Mouse (Mus musculus) ES-E14 (cell line): ENCODE measurements at regions not wholly inside any gene's neighbourhood (a gene's known extent, or its start where the extent isn't known, plus 50 kb on each side); places are given as distances from the start of the nearest gene placed in this dataset.

Experiments
- DNase-seq: peaks from one replicate; pipeline ENCODE4 v3.0.0-alpha.2; 2013; ENCODE audit warnings: low read depth, low spot score
- H3K27ac ChIP-seq: 2 replicates; pipeline ENCODE4 v1.5.1; 2012; ENCODE audit warnings: low read depth, mild to moderate bottlenecking, low read length, moderate library complexity, mixed read lengths; ENCODE audit not compliant: poor library complexity, insufficient read depth, severe bottlenecking
- H3K36me3 ChIP-seq: 2 replicates; pipeline ENCODE4 v1.6.1; 2012; ENCODE audit warnings: mild to moderate bottlenecking, low read length, moderate library complexity, mixed read lengths; ENCODE audit not compliant: control insufficient read depth, poor library complexity, insufficient read depth, severe bottlenecking
- H3K4me1 ChIP-seq, 2 experiments: fragments of 150-350 bp in 1 of 2; sonication (generic) in 1 of 2; 2 replicates each; pipeline ENCODE4 v1.6.1; 2012; ENCODE audit warnings: low read length in 2 of 2, mild to moderate bottlenecking in 1 of 2, mixed read lengths in 1 of 2; ENCODE audit not compliant: control insufficient read depth in 2 of 2, insufficient read depth in 2 of 2, poor library complexity in 1 of 2
- H3K4me3 ChIP-seq, 2 experiments: fragments of 150-350 bp in 1 of 2; sonication (generic) in 1 of 2; 2 replicates each; pipeline ENCODE4 v1.5.1; 2012; ENCODE audit warnings: low read length in 2 of 2, low read depth in 1 of 2, mild to moderate bottlenecking in 1 of 2, mixed read lengths in 1 of 2; ENCODE audit not compliant: insufficient read depth in 1 of 2, poor library complexity in 1 of 2, severe bottlenecking in 1 of 2
- H3K9ac ChIP-seq: 2 replicates; pipeline ENCODE4 v1.6.1; 2012; ENCODE audit warnings: low read depth, mild to moderate bottlenecking, low read length, mixed read lengths; ENCODE audit not compliant: poor library complexity, insufficient read depth, severe bottlenecking
- H3K9me3 ChIP-seq: fragments of 150-350 bp; sonication (generic); 2 replicates; pipeline ENCODE4 v1.6.1; 2012; ENCODE audit warnings: low read depth, mild to moderate bottlenecking, low read length; ENCODE audit not compliant: control insufficient read depth, insufficient read depth
- CHD2 ChIP-seq: IDR thresholded peaks from 2 replicates; pipeline ENCODE4 v1.6.1; 2014; ENCODE audit warnings: mild to moderate bottlenecking, low read depth, low read length, inconsistent platforms
- HCFC1 ChIP-seq: IDR thresholded peaks from 2 replicates; pipeline ENCODE4 v1.6.1; 2012; ENCODE audit warnings: low read length, inconsistent platforms, borderline replicate concordance; ENCODE audit not compliant: insufficient read depth
- MAFK ChIP-seq: IDR thresholded peaks from 2 replicates; pipeline ENCODE4 v1.6.1; 2014; ENCODE audit warnings: mild to moderate bottlenecking, low read depth, low read length, inconsistent platforms; ENCODE audit not compliant: insufficient read depth
- ZC3H11A ChIP-seq: IDR thresholded peaks from 2 replicates; pipeline ENCODE4 v1.6.1; 2012; ENCODE audit warnings: low read depth, mild to moderate bottlenecking, inconsistent platforms, low read length, borderline replicate concordance
- ZNF384 ChIP-seq: IDR thresholded peaks from 2 replicates; pipeline ENCODE4 v1.6.1; 2012; ENCODE audit warnings: low read depth, low read length, inconsistent platforms
- in situ Hi-C, 2 experiments: fragments of 600-800 bp; cut with MboI; formaldehyde crosslinking; loops; one replicate each; pipeline ENCODE4 v1.15.1; 2025; ENCODE audit warnings: low sequenced_read_pairs in 2 of 2, inconsistent platforms in 1 of 2; ENCODE audit not compliant: unreplicated experiment in 2 of 2

- Histone ChIP-seq H3K9me3 (no peaks in the 10 kb centered on the region), H3K4me3 (no peak overlapping the region), H3K27ac (no peak overlapping the region), H3K36me3 (no peaks in the 10 kb centered on the region), H3K9ac (no peak overlapping the region), H3K4me1 (no peaks in the 10 kb centered on the region)
- TF ChIP-seq MAFK (no peak), CHD2 (no peak), ZNF384 (no peak), HCFC1 (no peak), ZC3H11A (no peak)
- in situ Hi-C loops = no loop called here
- DNase-seq = no peak
These were observed 125.9 kb downstream of the Pdgfra start for GRCm38 (mm10) chr5:75278041-75278440.

- no peak for DNase-seq
These were observed 127.6 kb downstream of the Pdgfra start for GRCm38 (mm10) chr5:75279561-75280171.

GRCm38 (mm10) chr5:75280698-75281097 lies 128.6 kb downstream of the Pdgfra start:
- no peak for DNase-seq
- Histone ChIP-seq H3K36me3 (no peaks in the 10 kb centered on the region), H3K9ac (no peak overlapping the region), H3K4me1 (no peaks in the 10 kb centered on the region), H3K27ac (no peak overlapping the region), H3K9me3 (no peaks in the 10 kb centered on the region), H3K4me3 (no peak overlapping the region)
- TF ChIP-seq ZC3H11A = no peak
- TF ChIP-seq ZNF384 = no peak
- no peak for TF ChIP-seq HCFC1
- no peak for TF ChIP-seq MAFK
- no peak for TF ChIP-seq CHD2
- in situ Hi-C loops = no loop called here

More at GRCm38 (mm10) chr5:75279561-75280171, 127.6 kb downstream of the Pdgfra start:
- no peaks in the 10 kb centered on the region for H3K9me3 ChIP-seq
- TF ChIP-seq MAFK (no peak), ZNF384 (no peak), CHD2 (no peak), ZC3H11A (no peak), HCFC1 (no peak)
- no peak overlapping the region for H3K9ac ChIP-seq
- no peak overlapping the region for H3K27ac ChIP-seq
- no peaks in the 10 kb centered on the region for H3K4me1 ChIP-seq
- H3K36me3 ChIP-seq = no peaks in the 10 kb centered on the region
- in situ Hi-C loops = no loop called here
- H3K4me3 ChIP-seq = no peak overlapping the region

- TF ChIP-seq ZC3H11A (no peak), CHD2 (no peak), MAFK (no peak), ZNF384 (no peak), HCFC1 (no peak)
- in situ Hi-C loops = no loop called here
- no peak overlapping the region for H3K4me3 ChIP-seq
These were observed 129.4 kb downstream of the Pdgfra start for GRCm38 (mm10) chr5:75281510-75281909.

GRCm38 (mm10) chr5:75282617-75283016 lies 130.5 kb downstream of the Pdgfra start:
- H3K4me1 ChIP-seq = no peaks in the 10 kb centered on the region
- in situ Hi-C loops = no loop called here
- no peak overlapping the region for H3K9ac ChIP-seq
- H3K4me3 ChIP-seq = no peak overlapping the region
- DNase-seq = no peak
- no peaks in the 10 kb centered on the region for H3K36me3 ChIP-seq
- TF ChIP-seq MAFK = no peak
- no peaks in the 10 kb centered on the region for H3K9me3 ChIP-seq
- no peak overlapping the region for H3K27ac ChIP-seq

More at GRCm38 (mm10) chr5:75281510-75281909, 129.4 kb downstream of the Pdgfra start:
- H3K36me3 ChIP-seq = no peaks in the 10 kb centered on the region
- no peak overlapping the region for H3K27ac ChIP-seq
- H3K4me1 ChIP-seq = no peaks in the 10 kb centered on the region
- H3K9me3 ChIP-seq = no peaks in the 10 kb centered on the region
- H3K9ac ChIP-seq = no peak overlapping the region
- no peak for DNase-seq
